Mouse (Mus musculus): Measurements from ENCODE around the gene Sapcd1.

The Sapcd1 gene

DNA sequence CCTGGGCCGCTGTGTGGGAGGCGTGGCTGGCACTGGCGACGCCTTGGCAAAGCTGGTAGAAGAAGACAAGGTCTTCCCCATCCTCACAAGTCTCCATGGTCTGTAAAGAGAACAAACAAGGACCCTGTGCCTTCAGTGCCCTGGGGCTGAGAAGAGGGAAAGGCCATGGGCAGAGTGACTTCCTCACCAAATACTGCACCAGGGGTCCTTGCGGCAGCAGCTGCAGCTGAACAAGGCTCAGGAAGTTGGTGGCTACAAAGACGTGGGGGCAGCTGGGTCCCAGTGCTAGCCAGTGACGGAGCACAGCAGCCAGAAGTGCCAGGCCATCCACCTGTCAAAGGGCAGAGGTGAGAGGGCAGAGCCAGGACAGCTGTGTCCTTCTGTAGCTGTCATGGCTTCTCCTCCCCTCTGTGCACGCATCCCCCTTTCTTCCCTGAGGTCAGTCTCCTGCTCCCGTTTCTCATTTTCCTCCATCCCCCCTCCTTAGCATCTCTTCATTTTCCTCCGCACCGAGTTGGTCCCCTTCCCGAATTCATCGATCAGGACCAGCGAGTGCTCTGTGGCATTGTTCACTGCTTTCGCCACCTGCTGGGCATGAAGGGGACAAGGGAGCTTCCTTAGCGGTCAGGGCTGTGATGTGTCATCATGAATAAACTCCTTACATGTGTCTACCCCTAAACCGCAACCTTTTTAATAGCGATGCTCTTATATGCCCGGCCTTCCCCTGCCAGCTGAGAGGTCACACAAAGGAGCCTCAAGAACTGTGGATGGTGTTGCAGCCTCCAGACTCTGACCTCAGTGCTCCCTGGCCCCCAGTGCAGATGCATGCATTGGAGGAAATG, 2.1 kb upstream of the Sapcd1 start:
- peak; percentile 40 for DNase-seq (ENCODE audit: low read depth, low spot score)

DNA sequence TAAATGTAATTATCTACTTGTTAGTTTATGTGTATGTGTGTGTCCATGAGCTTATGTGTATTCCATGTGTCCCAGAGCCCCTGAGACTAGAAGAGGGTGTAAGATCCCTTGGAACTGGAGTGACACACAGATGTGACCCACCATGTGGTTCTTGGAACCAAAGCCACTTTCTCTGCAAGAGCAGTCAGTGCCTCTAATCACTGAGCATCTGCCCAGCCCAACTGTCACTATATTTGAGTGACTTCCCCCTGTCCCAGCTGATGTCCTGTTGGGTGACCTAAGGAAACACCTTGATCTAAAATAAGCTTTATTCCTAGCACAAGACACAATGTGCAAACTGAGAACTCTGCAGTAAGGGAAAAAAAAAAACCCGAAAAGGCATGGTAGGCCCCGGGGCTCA, 499 bp upstream of the Sapcd1 start:
- DNase-seq (ENCODE audit: low read depth, low spot score) = no peak

GRCm38 (mm10) chr17:35026206-35026605, 1.6 kb downstream of the Sapcd1 start:
- no peak for DNase-seq (ENCODE audit: low read depth, low spot score)

- no peak for DNase-seq (ENCODE audit: low read depth, low spot score)
These were observed 2.9 kb downstream of the Sapcd1 start for GRCm38 (mm10) chr17:35024691-35025488.

DNA sequence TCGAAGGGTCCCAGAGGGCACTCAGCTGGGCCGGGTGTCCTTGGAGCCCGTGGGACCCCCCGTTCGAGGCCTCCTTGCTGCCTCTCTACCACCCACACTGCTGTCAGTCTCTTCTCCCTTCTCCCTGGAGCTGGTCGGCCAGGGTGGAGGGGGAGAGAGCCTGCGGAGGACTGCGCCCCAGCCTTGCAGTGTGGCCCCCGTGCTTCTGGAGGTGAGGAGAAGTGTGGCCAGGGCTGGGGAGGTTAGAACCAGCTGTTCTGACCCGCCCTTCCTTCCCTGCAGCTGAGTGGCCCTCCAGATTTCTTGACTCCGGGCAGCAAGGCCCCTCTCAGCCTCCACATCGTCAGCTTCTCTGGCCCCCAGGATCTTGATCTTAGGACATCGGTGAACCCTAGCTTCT, 3.6 kb downstream of the Sapcd1 start:
- no peak for DNase-seq (ENCODE audit: low read depth, low spot score)

- no peak for DNase-seq (ENCODE audit: low read depth, low spot score)
These were observed 4.1 kb downstream of the Sapcd1 start for GRCm38 (mm10) chr17:35023756-35024155.

GRCm38 (mm10) chr17:35023221-35023620, 4.6 kb downstream of the Sapcd1 start:
- DNase-seq (ENCODE audit: low read depth, low spot score) = no peak

- DNase-seq (ENCODE audit: low read depth, low spot score) = no peak
These were observed 5.2 kb downstream of the Sapcd1 start for GRCm38 (mm10) chr17:35022541-35023060.

DNA sequence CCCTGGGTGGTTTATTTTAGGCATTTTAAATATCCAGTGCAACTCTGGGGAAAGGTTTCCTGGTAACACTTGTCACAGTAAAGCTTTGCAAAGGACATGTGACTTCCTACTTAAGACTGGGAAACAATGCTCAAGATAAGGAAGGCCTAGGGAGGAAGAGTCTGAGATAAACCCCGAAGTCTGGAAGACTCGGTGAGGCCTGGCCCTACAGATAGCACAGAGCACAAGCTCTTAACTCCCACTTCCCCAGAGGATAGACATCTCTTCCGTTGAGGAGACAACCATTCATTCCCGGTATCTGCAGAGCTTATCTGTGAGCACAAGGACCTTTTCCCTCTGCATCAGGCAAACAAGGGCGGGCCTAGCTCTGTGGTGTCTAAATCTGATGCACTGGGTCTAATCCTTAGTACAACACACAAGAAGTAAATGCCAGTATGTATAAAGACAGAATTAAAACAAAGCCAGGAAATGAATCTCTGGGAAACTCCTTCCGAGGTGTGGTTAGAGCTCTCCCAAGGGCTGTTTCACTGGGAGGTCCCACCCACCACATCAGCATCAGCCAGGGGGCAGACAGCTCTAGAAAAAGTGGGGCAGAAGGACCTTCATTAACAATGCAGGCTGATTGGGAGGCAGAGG, 5.9 kb downstream of the Sapcd1 start:
- DNase-seq (ENCODE audit: low read depth, low spot score) = no peak

DNA sequence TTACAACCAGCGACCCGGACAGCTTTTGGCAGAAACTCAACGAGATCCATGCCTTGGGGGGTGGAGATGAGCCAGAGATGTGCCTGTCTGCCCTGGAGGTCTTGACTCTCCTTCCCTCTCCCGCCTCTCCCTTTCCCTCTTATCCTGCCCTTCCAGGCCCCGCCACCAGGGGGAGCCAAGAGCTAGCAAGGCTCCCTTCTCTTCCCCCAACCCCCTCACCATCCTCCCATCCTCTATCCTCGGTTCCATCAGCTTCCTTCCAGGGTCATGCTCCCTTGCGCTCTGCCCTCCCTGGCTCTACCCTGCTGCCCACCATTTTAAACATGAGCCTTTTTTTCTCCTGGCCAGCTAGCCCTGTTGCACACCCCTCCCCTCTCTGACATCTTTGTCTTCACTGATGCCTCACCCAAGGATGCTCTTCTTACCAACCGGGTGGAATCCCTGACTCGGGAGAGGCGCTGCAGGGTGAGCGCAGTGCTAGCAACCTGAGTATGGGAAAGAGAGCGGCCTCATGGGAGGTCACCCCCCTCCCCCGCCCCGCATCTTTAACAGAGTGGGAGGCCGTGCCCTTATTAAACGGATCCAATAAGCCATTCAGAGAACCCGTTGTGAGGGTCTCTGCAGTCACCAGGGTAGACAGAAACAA, 6.5 kb downstream of the Sapcd1 start:
- DNase-seq (ENCODE audit: low read depth, low spot score) = peak; percentile 84

DNA sequence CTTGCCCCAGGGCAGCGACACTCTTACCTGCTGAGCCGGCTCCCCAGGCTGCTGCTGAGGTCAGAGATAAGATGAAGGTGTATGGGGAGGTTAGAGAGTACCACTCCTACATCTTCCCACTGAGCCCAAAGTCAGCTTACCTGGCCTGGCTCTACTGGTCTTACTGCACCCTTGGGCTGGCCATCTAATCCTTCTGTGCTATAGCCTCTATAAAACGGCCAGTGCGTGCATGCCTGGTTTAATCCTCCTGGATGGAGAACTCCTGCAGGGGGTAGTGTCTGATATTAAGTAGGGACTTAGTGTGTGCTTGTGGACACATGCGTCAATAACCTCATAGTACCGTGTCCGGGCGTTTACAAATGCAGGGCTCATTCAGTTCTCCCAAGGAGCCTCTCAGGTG, 7.3 kb downstream of the Sapcd1 start:
- no peak for DNase-seq (ENCODE audit: low read depth, low spot score)

DNA sequence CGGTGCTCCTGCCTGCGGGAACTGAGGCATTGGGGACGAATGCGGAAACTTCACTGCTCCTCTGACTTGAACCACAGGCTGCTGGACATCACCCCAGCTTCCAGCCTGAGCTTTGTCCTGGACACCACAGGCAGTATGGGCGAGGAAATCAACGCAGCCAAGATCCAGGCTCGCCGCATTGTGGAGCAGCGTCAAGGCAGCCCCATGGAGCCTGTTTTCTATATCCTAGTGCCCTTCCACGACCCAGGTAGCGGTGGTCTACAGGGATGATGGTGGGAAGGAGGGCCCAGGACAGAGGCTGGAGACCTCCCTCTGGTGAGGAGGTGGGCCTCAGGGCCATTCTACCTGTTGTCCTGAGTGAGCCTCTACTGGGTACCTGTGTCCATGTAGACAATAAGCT, 7.9 kb downstream of the Sapcd1 start:
- DNase-seq (ENCODE audit: low read depth, low spot score) = no peak

DNA sequence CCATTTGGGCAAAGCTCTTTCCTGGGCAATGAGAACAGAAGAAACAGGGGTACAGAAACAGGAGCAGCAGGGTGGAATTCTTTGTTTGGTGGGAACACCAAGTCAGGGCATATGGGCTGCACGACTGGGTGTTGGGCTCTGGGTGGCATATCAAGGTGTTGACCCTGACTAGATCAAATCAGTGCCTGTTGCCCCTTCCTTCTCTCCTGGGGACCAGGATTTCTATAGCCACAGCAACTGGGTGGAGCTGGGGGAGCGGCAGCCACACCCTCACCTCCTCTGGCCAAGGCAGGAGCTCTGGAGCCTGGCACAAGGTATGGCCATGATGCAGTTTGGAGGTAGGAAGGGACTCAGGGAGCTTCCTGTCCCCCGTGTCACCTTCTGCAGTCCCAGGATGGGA, 9.6 kb downstream of the Sapcd1 start:
- DNase-seq (ENCODE audit: low read depth, low spot score) = no peak

- no peak for DNase-seq (ENCODE audit: low read depth, low spot score)
These were observed 10.1 kb downstream of the Sapcd1 start for GRCm38 (mm10) chr17:35017706-35018030.

DNA sequence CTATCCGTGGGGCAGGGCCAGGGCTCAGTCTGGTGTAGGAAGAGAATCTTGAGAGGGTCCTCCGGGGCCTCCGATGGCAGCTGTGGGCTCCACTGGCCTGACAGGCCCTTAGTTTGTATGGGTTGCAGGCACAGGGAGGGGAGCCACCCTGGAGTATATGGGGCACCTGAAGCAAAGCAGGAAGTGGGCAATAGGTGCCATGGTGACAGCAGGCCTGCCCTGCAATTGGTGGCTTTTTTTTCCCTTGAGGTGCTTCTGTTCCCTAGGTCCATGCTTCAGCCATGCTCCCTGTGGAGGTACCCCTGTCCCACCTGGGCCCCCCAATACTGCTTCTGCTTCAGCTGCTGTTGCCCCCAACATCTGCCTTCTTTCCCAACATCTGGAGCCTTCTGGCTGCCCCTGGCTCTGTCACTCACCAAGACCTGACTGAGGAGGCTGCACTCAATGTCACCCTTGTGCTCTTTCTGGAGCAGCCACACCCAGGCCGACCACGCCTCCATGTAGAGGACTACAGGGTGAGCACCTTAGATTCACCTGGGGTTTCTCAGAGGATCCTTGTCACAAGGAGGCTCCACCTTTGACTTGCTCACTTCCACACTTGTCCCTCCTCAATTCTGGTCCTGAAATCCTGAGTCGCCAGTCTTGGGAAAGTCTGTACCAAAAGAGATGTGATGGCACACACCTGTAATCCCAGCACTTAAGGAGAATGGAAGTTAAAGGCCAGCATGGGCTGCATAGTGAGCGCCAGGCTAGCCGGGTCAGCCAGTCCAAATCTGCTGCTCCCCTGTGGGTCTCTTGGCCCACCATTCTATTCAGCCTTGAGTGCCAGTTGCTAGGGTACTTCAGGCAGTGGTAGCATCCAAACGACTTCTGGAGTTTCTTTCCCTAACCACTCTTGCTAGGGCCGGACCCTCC, 10.8 kb downstream of the Sapcd1 start:
- no peak for DNase-seq (ENCODE audit: low read depth, low spot score)

GRCm38 (mm10) chr17:35016376-35016775, 11.4 kb downstream of the Sapcd1 start, which contains the start of gene Vwa7:
Gene Vwa7 (plus strand): TSS chr17:35016579.
- DNase-seq (ENCODE audit: low read depth, low spot score) = peak; percentile 80

DNA sequence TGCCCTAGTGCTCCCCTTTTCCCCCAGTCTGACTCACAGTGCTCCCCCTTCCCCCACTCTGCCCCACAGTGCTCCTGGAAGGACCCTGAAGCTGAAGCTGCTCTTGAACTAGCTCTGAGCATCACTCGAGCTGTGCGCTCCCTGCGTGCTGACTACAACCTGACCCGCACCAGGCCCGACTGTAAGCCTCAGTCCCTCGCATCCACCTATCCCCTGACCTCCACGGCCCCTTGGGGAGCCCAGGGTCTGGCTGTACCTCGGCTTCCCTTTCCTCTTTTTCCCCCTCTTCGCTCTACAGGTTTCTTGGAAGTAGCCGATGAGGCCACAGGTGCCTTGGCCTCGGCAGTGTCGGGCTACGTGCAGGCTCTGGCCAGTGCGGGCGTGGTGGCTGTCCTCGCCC, 12.5 kb downstream of the Sapcd1 start:
- DNase-seq (ENCODE audit: low read depth, low spot score) = no peak

- no peak for DNase-seq (ENCODE audit: low read depth, low spot score)
These were observed 14.6 kb downstream of the Sapcd1 start for GRCm38 (mm10) chr17:35013221-35013620.

DNA sequence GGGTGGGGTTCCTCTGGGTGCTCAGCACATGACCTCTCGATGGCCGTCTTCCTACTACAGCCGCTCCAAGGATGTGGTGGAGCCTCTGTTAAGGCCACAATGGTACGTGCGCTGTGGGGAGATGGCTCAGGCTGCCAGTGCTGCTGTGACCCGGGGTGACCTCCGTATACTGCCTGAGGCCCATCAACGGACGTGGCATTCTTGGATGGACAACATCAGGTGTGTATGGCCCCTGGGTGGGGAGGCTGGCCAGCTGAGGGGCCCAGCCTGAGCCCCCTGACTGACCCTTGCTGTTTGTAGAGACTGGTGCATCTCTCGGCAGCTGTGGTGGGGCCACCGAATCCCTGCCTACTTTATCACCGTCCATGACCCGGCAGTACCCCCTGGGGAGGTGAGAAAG, 15.4 kb downstream of the Sapcd1 start:
- DNase-seq (ENCODE audit: low read depth, low spot score) = no peak

GRCm38 (mm10) chr17:35011440-35011839, 16.4 kb downstream of the Sapcd1 start:
- no peak for DNase-seq (ENCODE audit: low read depth, low spot score)

DNA sequence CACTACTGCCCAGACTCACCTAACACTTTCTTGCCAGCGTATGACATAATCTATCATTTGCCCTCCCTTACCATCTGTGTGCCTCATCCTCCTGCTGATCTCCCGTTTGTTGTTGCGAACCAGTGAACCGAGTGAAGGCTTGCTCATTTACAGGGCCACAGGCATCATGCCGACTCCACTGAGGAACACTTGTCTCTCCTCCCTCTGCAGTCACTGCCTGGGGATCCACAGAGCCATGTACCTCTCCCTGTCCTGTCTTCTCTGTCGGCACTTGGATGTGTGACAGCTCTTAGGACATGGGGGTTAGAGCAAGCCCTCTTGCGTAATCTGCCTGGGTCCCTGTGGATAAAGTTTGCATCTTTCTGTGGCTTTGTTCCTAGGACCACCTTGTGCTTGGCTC, 18.2 kb downstream of the Sapcd1 start:
- DNase-seq (ENCODE audit: low read depth, low spot score) = peak; percentile 94
